Mouse (Mus musculus): ENCODE data around the gene Shbg. TPM values are rescaled to one million over a fixed set of nuclear protein-coding genes. Genes with fewer than 3 reads are reported as not detected.
A peak's percentile ranks its signal among the peaks of the same experiment; 100 is the strongest.

Shbg gene
- polyA plus RNA-seq, 1 experiment from 2014 or later = not detected

DNA sequence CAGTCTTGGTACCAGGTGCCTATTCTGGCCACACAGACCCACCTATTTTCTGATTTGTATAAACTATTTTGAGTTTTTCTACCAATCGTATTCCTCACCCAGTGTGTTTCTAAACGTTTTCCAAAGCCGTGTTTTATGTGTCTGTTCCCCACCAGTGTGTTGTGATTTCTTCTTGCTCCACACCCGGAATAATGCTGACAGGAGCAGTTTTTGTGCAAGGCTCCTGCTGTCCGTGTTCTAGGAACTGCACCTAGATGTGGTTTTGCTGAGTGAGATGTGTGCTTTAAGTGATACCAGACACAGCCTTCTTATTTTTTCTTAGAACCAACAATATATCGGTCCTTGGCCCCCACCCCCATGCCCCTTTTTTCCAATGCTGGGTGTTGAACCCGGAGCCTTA is 33.7 kb downstream of the Shbg start:
- Histone ChIP-seq H3K27ac (ENCODE audit: low read depth, low read length) (no peak overlapping the region), H3K4me3 (ENCODE audit: low read depth, low read length) (no peak overlapping the region), H3K27me3 (replicated peaks; ENCODE audit: control insufficient read depth, insufficient read depth, low read length) (no peaks in the 10 kb centered on the region), H3K4me2 (ENCODE audit: low read length) (no peak overlapping the region), H3K36me3 (ENCODE audit: control insufficient read depth, insufficient read depth, low read length) (peaks cover 36% of the 10 kb centered on the region), H3K4me1 (ENCODE audit: control insufficient read depth, insufficient read depth, low read length) (peaks cover 5% of the 10 kb centered on the region), H3K9me3 (replicated peaks; ENCODE audit: control insufficient read depth, low read length) (no peaks in the 10 kb centered on the region), H3K9ac (ENCODE audit: low read length) (no peak overlapping the region)
- DNase-seq (ENCODE audit: low spot score) = no peak
- ATAC-seq = no peak
- WGBS = 89% methylated on average over 7 of the region's 7 CpGs

DNA sequence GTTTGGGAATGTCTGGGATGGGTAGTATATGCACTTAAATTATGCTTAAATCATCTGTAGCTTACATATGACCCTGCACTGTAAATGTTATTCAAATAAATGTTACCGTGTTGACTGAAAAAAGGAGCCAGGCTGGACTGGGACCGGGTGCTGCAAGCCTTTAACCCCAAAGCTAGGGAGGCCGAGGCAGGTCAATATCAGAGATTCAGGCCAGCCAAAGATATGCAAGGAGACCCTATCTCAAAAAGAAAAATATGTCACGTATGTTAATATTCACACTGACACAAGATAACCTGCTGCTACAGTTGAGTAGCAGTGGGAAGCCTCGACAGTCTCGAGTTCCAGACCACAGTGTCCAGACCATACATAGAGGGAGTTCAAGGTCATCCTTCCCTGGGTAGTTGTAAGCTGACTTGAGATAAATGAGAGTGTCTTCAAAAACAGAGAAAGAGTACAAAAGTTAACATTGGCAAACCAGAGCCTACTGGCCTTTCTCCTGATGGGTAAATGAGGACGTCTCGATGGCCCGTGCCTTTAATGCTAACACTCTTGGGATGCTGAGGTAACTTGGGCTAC is 35.4 kb downstream of the Shbg start:
- 65% methylated on average over 9 of the region's 9 CpGs for WGBS
- no peak for DNase-seq (ENCODE audit: low spot score)
- no peaks in the 10 kb centered on the region for H3K9me3 ChIP-seq (replicated peaks; ENCODE audit: control insufficient read depth, low read length)
- peak overlapping the region; percentile 82; the same call in 1 of the 2 replicates for H3K9ac ChIP-seq (ENCODE audit: low read length)
- peaks cover 19% of the 10 kb centered on the region for H3K36me3 ChIP-seq (ENCODE audit: control insufficient read depth, insufficient read depth, low read length)
- ATAC-seq = no peak
- peak overlapping the region; percentile 68 for H3K4me2 ChIP-seq (ENCODE audit: low read length)
- H3K27me3 ChIP-seq (replicated peaks; ENCODE audit: control insufficient read depth, insufficient read depth, low read length) = no peaks in the 10 kb centered on the region
- no peak overlapping the region for H3K27ac ChIP-seq (ENCODE audit: low read depth, low read length)
- peak overlapping the region; percentile 66 for H3K4me3 ChIP-seq (ENCODE audit: low read depth, low read length)
- peaks cover 18% of the 10 kb centered on the region for H3K4me1 ChIP-seq (ENCODE audit: control insufficient read depth, insufficient read depth, low read length)

DNA sequence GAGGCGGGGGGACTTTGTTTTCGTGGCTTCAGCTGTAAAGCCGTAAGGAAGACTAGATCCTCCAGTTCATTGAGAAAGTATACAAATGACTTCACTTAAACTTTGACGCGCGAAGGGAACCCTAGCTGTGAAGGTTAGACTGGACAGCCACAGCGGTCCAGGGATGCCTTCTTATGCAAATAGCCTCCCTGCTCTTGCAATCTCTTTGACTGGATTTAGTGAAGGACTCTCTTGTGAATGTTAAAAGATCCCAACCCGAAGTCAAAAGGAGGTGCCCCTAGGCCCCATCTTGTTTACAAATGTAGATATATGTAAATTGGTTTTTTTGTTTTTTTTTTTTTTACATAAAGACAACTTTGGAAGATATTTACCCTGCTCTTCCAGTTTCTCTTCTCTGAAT is 35.9 kb downstream of the Shbg start:
- DNase-seq (ENCODE audit: low spot score) (no peak), ATAC-seq (no peak)
- peak overlapping the region; percentile 92 for H3K27ac ChIP-seq (ENCODE audit: low read depth, low read length)
- H3K9ac ChIP-seq (ENCODE audit: low read length) = peak overlapping the region; percentile 82
- peak overlapping the region; percentile 68 for H3K4me2 ChIP-seq (ENCODE audit: low read length)
- H3K4me3 ChIP-seq (ENCODE audit: low read depth, low read length) = peak overlapping the region; percentile 66
- 0% methylated on average over 8 of the region's 8 CpGs for WGBS
- no peaks in the 10 kb centered on the region for H3K27me3 ChIP-seq (replicated peaks; ENCODE audit: control insufficient read depth, insufficient read depth, low read length)
- no peaks in the 10 kb centered on the region for H3K9me3 ChIP-seq (replicated peaks; ENCODE audit: control insufficient read depth, low read length)
- peaks cover 15% of the 10 kb centered on the region; the same call in 1 of the 2 replicates for H3K36me3 ChIP-seq (ENCODE audit: control insufficient read depth, insufficient read depth, low read length)
- H3K4me1 ChIP-seq (ENCODE audit: control insufficient read depth, insufficient read depth, low read length) = peaks cover 22% of the 10 kb centered on the region

- Histone ChIP-seq H3K4me2 (ENCODE audit: low read length) (peak overlapping the region; percentile 68), H3K9ac (ENCODE audit: low read length) (peak overlapping the region; percentile 82)
- DNase-seq (ENCODE audit: low spot score) = peak; percentile 97
These were observed 36.5 kb downstream of the Shbg start for GRCm38 (mm10) chr11:69581147-69581688.

GRCm38 (mm10) chr11:69580572-69581146 is 37.0 kb downstream of the Shbg start:
- Histone ChIP-seq H3K27ac (ENCODE audit: low read depth, low read length) (peak overlapping the region; percentile 92), H3K4me3 (ENCODE audit: low read depth, low read length) (peak overlapping the region; percentile 66), H3K9me3 (replicated peaks; ENCODE audit: control insufficient read depth, low read length) (no peaks in the 10 kb centered on the region), H3K27me3 (replicated peaks; ENCODE audit: control insufficient read depth, insufficient read depth, low read length) (no peaks in the 10 kb centered on the region), H3K4me1 (ENCODE audit: control insufficient read depth, insufficient read depth, low read length) (peaks cover 22% of the 10 kb centered on the region), H3K9ac (ENCODE audit: low read length) (peak overlapping the region; percentile 82), H3K36me3 (ENCODE audit: control insufficient read depth, insufficient read depth, low read length) (peaks cover 21% of the 10 kb centered on the region), H3K4me2 (ENCODE audit: low read length) (peak overlapping the region; percentile 68)
- ATAC-seq (0 out of 2 replicates have a peak, but pooled peaks have one; percentile 1), DNase-seq (ENCODE audit: low spot score) (no peak)
- under 1% methylated on average over 25 of the region's 25 CpGs for WGBS

More at GRCm38 (mm10) chr11:69581147-69581688, 36.5 kb downstream of the Shbg start:
- ATAC-seq = peak; percentile 82
- Histone ChIP-seq H3K4me1 (ENCODE audit: control insufficient read depth, insufficient read depth, low read length) (peaks cover 22% of the 10 kb centered on the region), H3K4me3 (ENCODE audit: low read depth, low read length) (peak overlapping the region; percentile 66), H3K27ac (ENCODE audit: low read depth, low read length) (peak overlapping the region; percentile 92), H3K27me3 (replicated peaks; ENCODE audit: control insufficient read depth, insufficient read depth, low read length) (no peaks in the 10 kb centered on the region), H3K36me3 (ENCODE audit: control insufficient read depth, insufficient read depth, low read length) (peaks cover 15% of the 10 kb centered on the region; the same call in 1 of the 2 replicates), H3K9me3 (replicated peaks; ENCODE audit: control insufficient read depth, low read length) (no peaks in the 10 kb centered on the region)
- WGBS = under 1% methylated on average over 36 of the region's 36 CpGs

- H3K4me3 ChIP-seq (ENCODE audit: low read depth, low read length) = peak within 1 kb of the TSS; percentile 72
- H3K4me2 ChIP-seq (ENCODE audit: low read length) = peak within 1 kb of the TSS; percentile 85
- ATAC-seq (peak; percentile 60), DNase-seq (ENCODE audit: low spot score) (peak; percentile 97)
- peaks cover 26% of the 10 kb centered on the region for H3K36me3 ChIP-seq (ENCODE audit: control insufficient read depth, insufficient read depth, low read length)
- no peaks in the 10 kb centered on the region for H3K27me3 ChIP-seq (replicated peaks; ENCODE audit: control insufficient read depth, insufficient read depth, low read length)
- H3K9ac ChIP-seq (ENCODE audit: low read length) = peak within 1 kb of the TSS; percentile 82
- H3K27ac ChIP-seq (ENCODE audit: low read depth, low read length) = peak within 1 kb of the TSS; percentile 92
- peaks cover 22% of the 10 kb centered on the region for H3K4me1 ChIP-seq (ENCODE audit: control insufficient read depth, insufficient read depth, low read length)
- 0% methylated on average over 13 of the region's 13 CpGs for WGBS
- H3K9me3 ChIP-seq (replicated peaks; ENCODE audit: control insufficient read depth, low read length) = no peaks in the 10 kb centered on the region
These were observed 37.6 kb downstream of the Shbg start, which contains the start of the genes Wrap53 and Trp53 for GRCm38 (mm10) chr11:69580091-69580514. TSS of gene Wrap53 (minus strand) at chr11:69580255. TSS of gene Trp53 (plus strand) at chr11:69580359.

- H3K36me3 ChIP-seq (ENCODE audit: control insufficient read depth, insufficient read depth, low read length) = peaks cover 29% of the 10 kb centered on the region
- peak; percentile 92 for ATAC-seq
- peaks cover 22% of the 10 kb centered on the region for H3K4me1 ChIP-seq (ENCODE audit: control insufficient read depth, insufficient read depth, low read length)
These were observed 38.3 kb downstream of the Shbg start for GRCm38 (mm10) chr11:69579128-69580017.

DNA sequence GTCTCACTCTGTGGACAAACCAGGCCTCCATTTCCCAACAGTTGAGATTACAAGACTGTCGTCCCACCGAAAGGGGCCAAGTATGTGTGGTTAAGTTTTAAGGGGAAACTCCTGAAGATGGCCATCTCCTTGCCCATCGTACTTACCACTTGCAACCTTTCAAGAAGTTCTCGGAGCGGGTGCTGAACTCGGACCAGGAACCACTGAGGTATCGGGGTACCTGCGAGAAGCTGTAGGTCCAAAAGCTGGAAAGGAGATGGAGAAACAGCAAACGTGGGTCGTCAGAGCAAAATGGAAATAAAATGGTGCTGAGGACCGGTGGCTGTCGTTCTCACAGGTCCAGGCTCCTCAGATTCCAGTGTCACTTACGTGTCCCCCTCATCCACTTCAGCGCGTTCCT is 39.4 kb downstream of the Shbg start:
- WGBS = 12% methylated on average over 15 of the region's 15 CpGs
- peak overlapping the region; percentile 82 for H3K9ac ChIP-seq (ENCODE audit: low read length)
- peaks cover 30% of the 10 kb centered on the region for H3K36me3 ChIP-seq (ENCODE audit: control insufficient read depth, insufficient read depth, low read length)
- H3K4me3 ChIP-seq (ENCODE audit: low read depth, low read length) = peak overlapping the region; percentile 72
- H3K27ac ChIP-seq (ENCODE audit: low read depth, low read length) = no peak overlapping the region
- H3K4me1 ChIP-seq (ENCODE audit: control insufficient read depth, insufficient read depth, low read length) = peaks cover 22% of the 10 kb centered on the region
- DNase-seq (ENCODE audit: low spot score) = no peak
- no peaks in the 10 kb centered on the region for H3K9me3 ChIP-seq (replicated peaks; ENCODE audit: control insufficient read depth, low read length)
- no peak for ATAC-seq
- peak overlapping the region; percentile 85 for H3K4me2 ChIP-seq (ENCODE audit: low read length)
- H3K27me3 ChIP-seq (replicated peaks; ENCODE audit: control insufficient read depth, insufficient read depth, low read length) = no peaks in the 10 kb centered on the region

More at GRCm38 (mm10) chr11:69579128-69580017, 38.3 kb downstream of the Shbg start:
- DNase-seq (ENCODE audit: low spot score) = peak; percentile 99
- H3K4me3 ChIP-seq (ENCODE audit: low read depth, low read length) = peak overlapping the region; percentile 72
- 2% methylated on average over 39 of the region's 39 CpGs for WGBS
- H3K4me2 ChIP-seq (ENCODE audit: low read length) = peak overlapping the region; percentile 85
- no peaks in the 10 kb centered on the region for H3K9me3 ChIP-seq (replicated peaks; ENCODE audit: control insufficient read depth, low read length)
- H3K27ac ChIP-seq (ENCODE audit: low read depth, low read length) = peak overlapping the region; percentile 92
- no peaks in the 10 kb centered on the region for H3K27me3 ChIP-seq (replicated peaks; ENCODE audit: control insufficient read depth, insufficient read depth, low read length)
- peak overlapping the region; percentile 82 for H3K9ac ChIP-seq (ENCODE audit: low read length)
